Mouse (Mus musculus): ENCODE measurements at regions not wholly inside any gene's neighbourhood (a gene's known extent, or its start where the extent isn't known, plus 50 kb on each side); places are given as distances from the start of the nearest gene placed in this dataset.

DNA sequence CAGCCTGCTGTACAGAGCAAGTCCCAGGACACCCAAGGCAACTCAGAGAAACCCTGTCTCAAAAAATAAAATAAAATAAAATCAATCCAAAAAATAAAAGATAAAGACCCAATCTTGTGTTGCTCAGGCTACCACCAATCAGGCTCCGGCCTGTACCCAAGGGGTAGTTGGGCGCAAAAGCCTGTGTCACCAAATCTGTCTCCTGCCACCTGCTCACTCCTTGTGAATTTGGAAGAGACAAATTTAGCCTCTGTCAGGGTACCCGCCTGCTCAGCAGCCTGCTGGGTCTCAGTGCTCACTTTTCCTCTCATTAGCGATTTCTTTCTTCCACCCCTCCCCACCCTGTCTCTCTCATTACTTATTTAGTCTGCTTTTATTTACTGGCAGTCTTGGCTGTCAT is 54.6 kb downstream of the Sox4 start:
- no peak for DNase-seq (ENCODE audit: low spot score)
- Histone ChIP-seq H3K4me1 (no peaks in the 10 kb centered on the region), H3K27ac (no peak overlapping the region), H3K9me3 (replicated peaks) (no peaks in the 10 kb centered on the region), H3K4me3 (no peak overlapping the region), H3K36me3 (no peaks in the 10 kb centered on the region), H3K27me3 (ENCODE audit: low read depth, poor library complexity, severe bottlenecking) (no peaks in the 10 kb centered on the region)
- 87% methylated on average over 4 of the region's 4 CpGs for WGBS

DNA sequence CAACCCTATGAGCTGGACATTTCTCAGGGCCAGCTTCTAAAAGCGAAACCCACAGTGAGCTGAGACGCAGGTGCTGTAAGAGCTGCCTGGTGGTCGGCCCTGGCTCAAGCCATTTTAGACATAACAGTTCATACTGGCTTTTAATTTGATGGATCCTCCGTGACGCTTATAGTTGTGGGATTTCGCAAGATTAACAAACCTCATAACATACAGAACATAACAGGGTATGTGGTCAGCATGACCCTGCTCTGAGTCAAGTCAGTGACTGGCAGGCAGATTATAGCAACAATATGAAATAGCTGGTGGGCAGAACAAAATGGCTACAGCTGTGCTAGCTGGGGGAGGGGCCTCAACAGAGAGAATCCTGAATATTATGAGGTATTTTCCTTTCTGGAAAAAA is 60.6 kb downstream of the Sox4 start:
- no peaks in the 10 kb centered on the region for H3K36me3 ChIP-seq
- H3K27me3 ChIP-seq (ENCODE audit: low read depth, poor library complexity, severe bottlenecking), result peaks cover 11% of the 10 kb centered on the region
- 92% methylated on average over 6 of the region's 6 CpGs for WGBS
- H3K27ac ChIP-seq, result no peak overlapping the region
- no peak overlapping the region for H3K4me3 ChIP-seq
- no peaks in the 10 kb centered on the region for H3K9me3 ChIP-seq (replicated peaks)
- no peaks in the 10 kb centered on the region for H3K4me1 ChIP-seq
- no peak for DNase-seq (ENCODE audit: low spot score)

DNA sequence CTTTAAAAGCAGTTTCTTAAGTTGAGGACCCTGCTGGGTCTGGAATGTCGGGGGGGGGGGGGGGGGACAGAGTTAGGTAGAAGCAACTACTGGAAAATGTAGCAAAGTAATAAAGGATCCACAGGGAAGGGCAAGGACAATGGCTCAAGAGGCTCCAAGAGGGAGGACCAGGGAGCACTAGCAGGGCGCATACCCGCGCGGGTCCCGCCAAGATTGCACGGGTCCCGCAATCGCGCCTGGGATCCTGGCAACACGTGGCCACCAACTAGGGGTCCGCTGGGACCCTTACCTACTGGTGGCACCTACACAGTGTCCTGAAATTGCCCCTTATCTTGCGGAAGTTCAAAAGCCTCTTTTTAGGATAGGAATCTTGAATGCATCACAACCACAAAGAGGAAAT is 66.4 kb downstream of the Sox4 start:
- H3K4me3 ChIP-seq, result peak overlapping the region; percentile 29
- no peak overlapping the region for H3K27ac ChIP-seq
- 6% methylated on average over 13 of the region's 13 CpGs for WGBS
- peaks cover 55% of the 10 kb centered on the region for H3K27me3 ChIP-seq (ENCODE audit: low read depth, poor library complexity, severe bottlenecking)
- H3K4me1 ChIP-seq, result peaks cover 42% of the 10 kb centered on the region
- no peaks in the 10 kb centered on the region for H3K36me3 ChIP-seq
- peak; percentile 41 for DNase-seq (ENCODE audit: low spot score)
- no peaks in the 10 kb centered on the region for H3K9me3 ChIP-seq (replicated peaks)

DNA sequence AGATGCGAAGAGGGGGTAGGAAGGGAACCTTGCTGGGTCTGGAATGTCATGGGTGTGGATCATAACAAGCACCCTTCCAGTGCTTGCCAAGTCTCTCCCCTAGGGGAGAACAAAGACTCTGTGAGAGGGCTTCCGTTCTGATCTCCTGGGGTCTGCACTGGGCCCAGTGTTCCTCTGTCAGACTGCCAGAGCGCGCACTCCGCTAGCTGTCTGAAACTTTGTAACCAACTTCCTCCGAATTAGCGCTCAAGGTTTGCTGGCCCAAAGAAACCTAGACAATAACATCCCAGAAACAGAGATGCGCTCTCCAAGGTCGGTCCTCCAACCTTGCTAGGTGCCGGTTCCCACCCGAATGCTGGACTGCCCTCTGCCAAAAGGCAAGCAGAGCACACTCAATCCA is 66.8 kb downstream of the Sox4 start:
- Histone ChIP-seq H3K36me3 (no peaks in the 10 kb centered on the region), H3K27me3 (ENCODE audit: low read depth, poor library complexity, severe bottlenecking) (peaks cover 55% of the 10 kb centered on the region), H3K27ac (no peak overlapping the region), H3K9me3 (replicated peaks) (no peaks in the 10 kb centered on the region), H3K4me1 (peaks cover 46% of the 10 kb centered on the region), H3K4me3 (peak overlapping the region; percentile 29)
- WGBS, result 8% methylated on average over 11 of the region's 11 CpGs
- peak; percentile 54 for DNase-seq (ENCODE audit: low spot score)

DNA sequence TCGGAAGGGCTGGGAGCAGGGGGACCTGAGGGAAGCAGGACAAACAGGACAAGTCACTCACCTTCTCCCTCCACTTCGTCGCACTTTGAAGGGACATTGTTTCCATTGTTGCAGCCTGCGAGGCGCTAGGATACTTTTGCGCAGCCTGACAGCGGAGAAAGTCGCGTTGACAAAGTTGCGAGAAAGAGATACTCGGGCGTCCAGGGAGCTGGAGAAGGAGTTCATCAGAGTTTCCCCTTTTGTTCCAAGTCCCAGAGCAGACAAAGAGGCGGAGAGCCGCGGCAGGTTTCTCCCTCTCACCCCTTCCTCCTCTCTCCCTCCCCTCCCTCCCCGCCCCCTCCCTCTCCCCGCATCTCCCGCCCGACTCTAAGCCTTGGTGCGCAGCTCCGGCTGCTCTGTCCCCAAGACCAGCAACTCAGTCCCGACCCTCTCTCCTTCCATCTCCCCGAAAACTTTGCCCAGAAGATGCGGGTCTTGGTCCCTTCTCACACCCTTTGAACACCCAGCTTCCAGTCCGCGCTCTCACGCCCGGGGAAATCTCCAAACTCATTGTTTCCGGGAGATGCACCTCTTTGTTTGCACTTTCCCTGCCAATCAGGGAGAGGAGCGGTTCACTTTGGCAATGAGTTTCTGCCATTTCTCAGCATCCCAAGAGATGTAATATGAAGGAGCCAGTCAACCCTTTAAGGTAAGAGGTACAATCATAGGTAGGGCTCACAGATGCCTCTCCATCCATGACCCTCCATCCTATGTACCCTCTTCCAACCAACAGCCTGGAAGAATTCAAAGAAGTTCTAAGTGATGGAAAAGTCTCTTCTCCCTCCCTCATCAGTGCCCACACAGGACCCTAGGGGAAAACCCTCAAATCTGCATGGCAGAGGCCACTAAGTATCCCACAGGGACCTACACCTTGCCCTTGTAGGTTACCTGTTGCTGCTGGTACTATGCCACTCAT is 68.2 kb downstream of the Sox4 start:
- no peaks in the 10 kb centered on the region for H3K9me3 ChIP-seq (replicated peaks)
- H3K36me3 ChIP-seq, result no peaks in the 10 kb centered on the region
- peak overlapping the region; percentile 62 for H3K4me3 ChIP-seq
- peak overlapping the region; percentile 88 for H3K27ac ChIP-seq
- under 1% methylated on average over 29 of the region's 30 CpGs for WGBS
- peak; percentile 79 for DNase-seq (ENCODE audit: low spot score)
- H3K4me1 ChIP-seq, result peaks cover 47% of the 10 kb centered on the region
- peaks cover 55% of the 10 kb centered on the region for H3K27me3 ChIP-seq (ENCODE audit: low read depth, poor library complexity, severe bottlenecking)

DNA sequence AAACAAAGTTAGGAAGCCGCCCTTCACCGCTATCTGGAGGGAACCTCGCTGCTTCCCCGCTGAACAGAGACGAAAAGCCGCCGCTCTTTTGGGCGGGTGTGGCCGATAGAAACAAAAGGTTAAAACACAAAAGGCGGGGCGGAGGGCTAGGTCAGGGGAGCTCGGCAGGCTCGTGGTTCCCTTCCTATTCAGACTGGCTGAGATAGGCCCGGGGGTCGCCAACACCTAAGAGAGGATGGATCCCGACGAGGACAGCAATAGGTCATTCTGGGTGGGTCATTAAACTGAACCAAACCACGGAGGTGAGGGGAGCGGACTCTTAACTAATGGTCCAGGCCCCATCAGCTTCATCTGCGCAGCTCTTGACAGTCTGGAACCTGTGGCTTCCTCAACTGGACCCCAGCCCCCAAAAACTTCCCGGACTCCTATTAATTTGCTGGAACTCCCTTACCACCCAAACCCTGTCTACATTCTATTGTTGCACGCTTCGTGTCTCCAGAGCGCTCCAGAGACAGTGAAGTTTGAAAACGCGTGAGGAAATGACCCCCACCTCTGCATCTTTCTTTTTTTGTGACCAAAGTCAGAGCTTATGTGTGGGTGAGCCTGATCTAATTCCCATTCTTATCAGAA is 69.2 kb downstream of the Sox4 start:
- Histone ChIP-seq H3K9me3 (replicated peaks) (no peaks in the 10 kb centered on the region), H3K27me3 (ENCODE audit: low read depth, poor library complexity, severe bottlenecking) (peaks cover 55% of the 10 kb centered on the region), H3K4me3 (peak overlapping the region; percentile 62), H3K36me3 (0 out of 2 replicates have a peak, but pooled peaks cover 3% of the 10 kb centered on the region), H3K4me1 (peaks cover 47% of the 10 kb centered on the region), H3K27ac (peak overlapping the region; percentile 88)
- peak; percentile 64 for DNase-seq (ENCODE audit: low spot score)
- under 1% methylated on average over 26 of the region's 26 CpGs for WGBS

DNA sequence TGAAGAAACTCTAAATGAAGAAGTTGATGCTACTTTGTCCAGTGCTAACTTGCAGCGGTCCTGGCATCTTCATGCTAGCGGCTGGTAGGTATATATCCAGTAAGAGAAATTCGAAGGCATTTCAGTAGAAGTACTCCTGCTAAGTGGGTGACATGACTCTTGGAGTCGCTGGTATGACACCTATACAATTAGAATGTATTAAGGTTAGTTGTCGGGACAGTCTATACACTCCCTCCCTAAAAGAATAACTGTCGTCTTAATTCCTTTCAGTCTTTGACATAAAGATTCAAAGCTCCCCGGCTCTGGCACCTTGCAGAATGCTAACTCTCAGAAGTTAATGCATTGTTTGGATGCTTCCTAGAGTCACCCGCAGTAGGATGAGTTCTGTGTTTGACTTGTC is 70.1 kb downstream of the Sox4 start:
- no peak for DNase-seq (ENCODE audit: low spot score)
- 45% methylated on average over 8 of the region's 8 CpGs for WGBS

DNA sequence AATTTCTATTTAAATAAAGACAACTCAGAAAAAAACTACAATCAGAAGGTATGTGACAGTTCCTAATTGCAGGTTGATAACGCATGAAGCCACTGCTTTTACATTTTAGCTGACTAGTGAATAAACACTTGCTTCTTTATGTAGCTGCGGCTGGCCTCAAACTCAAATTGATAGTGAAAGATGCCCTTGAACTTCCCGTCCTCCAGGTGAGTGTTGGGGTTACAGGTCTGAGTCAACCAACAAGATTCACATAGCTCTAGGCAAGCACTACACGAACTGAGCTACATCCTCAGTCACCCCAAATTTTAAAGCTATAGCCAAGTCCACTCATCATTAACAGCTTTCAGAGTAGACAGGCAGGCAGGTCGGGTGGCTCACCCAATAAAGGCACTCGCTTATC is 72.6 kb downstream of the Sox4 start:
- peaks cover 24% of the 10 kb centered on the region for H3K27me3 ChIP-seq (ENCODE audit: low read depth, poor library complexity, severe bottlenecking)
- no peak for DNase-seq (ENCODE audit: low spot score)
- peaks cover 35% of the 10 kb centered on the region for H3K4me1 ChIP-seq
- H3K36me3 ChIP-seq, result peaks cover 5% of the 10 kb centered on the region; the same call in 1 of the 2 replicates
- no peak overlapping the region for H3K27ac ChIP-seq
- no peak overlapping the region for H3K4me3 ChIP-seq
- H3K9me3 ChIP-seq (replicated peaks), result no peaks in the 10 kb centered on the region
- WGBS, result 67% methylated on average over 6 of the region's 6 CpGs

More for the DNA sequence above, 70.1 kb downstream of the Sox4 start:
- Histone ChIP-seq H3K36me3 (peaks cover 3% of the 10 kb centered on the region; the same call in 1 of the 2 replicates), H3K4me1 (peaks cover 47% of the 10 kb centered on the region), H3K4me3 (peak overlapping the region; percentile 62), H3K9me3 (replicated peaks) (no peaks in the 10 kb centered on the region), H3K27me3 (ENCODE audit: low read depth, poor library complexity, severe bottlenecking) (peaks cover 49% of the 10 kb centered on the region), H3K27ac (0 out of 2 replicates have a peak overlapping the region, but pooled peaks have one; percentile 88)

DNA sequence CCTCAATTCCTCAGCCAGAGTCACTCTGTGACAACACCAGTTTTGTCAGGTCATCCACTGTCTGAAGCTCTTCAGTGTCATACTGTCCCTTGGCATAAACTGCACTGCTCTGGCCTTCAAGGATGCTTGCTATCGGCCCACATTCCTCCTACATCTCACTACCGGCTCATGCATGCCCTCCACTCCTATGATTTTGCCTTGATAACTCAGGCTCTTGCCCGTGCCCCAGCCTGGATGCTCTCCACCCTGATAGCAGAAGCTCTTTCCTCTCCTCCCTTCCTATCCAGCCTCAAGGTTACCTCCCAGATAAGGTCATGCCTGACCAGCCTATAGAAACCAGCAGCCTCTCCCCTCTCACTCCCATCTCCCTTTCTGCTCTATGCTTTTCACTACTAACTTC is 74.8 kb downstream of the Sox4 start:
- Histone ChIP-seq H3K4me1 (peaks cover 18% of the 10 kb centered on the region; the same call in 1 of the 2 replicates), H3K36me3 (peaks cover 18% of the 10 kb centered on the region), H3K9me3 (replicated peaks) (no peaks in the 10 kb centered on the region), H3K27ac (no peak overlapping the region), H3K27me3 (ENCODE audit: low read depth, poor library complexity, severe bottlenecking) (peaks cover 8% of the 10 kb centered on the region), H3K4me3 (no peak overlapping the region)
- WGBS, result 83% methylated on average over 3 of the region's 3 CpGs
- no peak for DNase-seq (ENCODE audit: low spot score)

DNA sequence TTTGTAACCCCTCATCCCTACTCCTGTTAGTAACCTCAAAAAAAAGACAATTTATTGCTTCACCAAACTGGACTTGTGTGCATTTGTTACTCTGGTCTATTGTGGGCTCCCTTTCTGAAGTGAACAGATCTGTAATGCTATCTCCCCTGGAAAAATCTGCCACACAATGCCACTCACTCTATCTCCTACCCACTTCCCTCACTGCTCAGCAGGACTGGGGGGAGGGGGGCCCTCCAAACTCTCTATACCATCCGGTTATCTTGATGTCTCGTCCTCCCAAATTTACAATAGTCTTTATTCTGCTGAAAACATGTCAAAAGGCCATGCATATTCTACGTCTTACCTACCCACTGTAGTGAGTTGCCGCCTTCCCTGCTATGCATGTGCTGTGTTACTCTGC is 76.7 kb downstream of the Sox4 start:
- 83% methylated on average over 4 of the region's 4 CpGs for WGBS
- Histone ChIP-seq H3K36me3 (peaks cover 38% of the 10 kb centered on the region), H3K4me3 (no peak overlapping the region), H3K27ac (no peak overlapping the region), H3K4me1 (peaks cover 4% of the 10 kb centered on the region; the same call in 1 of the 2 replicates), H3K27me3 (ENCODE audit: low read depth, poor library complexity, severe bottlenecking) (no peaks in the 10 kb centered on the region), H3K9me3 (replicated peaks) (no peaks in the 10 kb centered on the region)
- no peak for DNase-seq (ENCODE audit: low spot score)

DNA sequence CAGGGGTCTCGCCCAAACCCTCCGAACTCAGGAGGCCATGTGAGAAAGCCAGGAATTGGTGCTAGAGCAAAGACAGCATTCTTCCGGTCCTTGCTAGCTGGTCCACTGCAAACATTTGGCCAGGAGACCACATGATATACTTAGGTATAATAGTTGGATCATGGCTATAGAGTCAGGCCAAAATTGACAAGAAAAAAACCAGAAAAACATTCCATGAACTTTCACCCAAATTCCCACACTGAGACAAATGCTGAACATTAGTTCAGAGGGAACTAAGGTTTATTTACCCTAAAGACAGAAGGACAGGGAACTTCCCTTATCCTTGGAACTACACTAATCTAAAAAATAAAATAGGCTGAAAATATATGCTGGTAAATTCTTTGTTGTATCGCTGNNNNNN is 82.8 kb downstream of the Sox4 start:
- Histone ChIP-seq H3K27me3 (ENCODE audit: low read depth, poor library complexity, severe bottlenecking) (no peaks in the 10 kb centered on the region), H3K4me1 (peaks cover 13% of the 10 kb centered on the region), H3K4me3 (no peak overlapping the region), H3K36me3 (peaks cover 70% of the 10 kb centered on the region), H3K27ac (no peak overlapping the region), H3K9me3 (replicated peaks) (no peaks in the 10 kb centered on the region)
- WGBS, result 95% methylated on average over 4 of the region's 4 CpGs
- no peak for DNase-seq (ENCODE audit: low spot score)

DNA sequence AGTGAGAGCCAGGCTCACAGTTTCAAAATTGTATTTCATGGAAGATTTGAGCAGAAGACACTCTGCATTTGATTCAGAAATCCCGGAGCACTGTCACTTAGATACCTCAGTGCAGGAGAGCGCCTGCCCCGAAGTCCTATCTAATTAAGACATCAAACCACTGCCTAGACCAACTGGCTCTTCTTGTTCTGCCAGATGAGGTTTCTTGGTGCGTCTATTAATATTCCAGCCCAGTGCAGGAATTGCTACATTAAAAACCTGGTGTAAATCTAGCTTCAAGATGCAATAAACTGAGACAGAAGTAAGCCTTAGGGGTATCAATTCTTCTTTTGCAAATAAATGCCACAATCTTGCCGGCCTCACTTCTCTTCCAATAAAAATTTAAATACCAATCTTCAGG is 86.3 kb downstream of the Sox4 start:
- 86% methylated on average over 5 of the region's 5 CpGs for WGBS
- H3K27me3 ChIP-seq (ENCODE audit: low read depth, poor library complexity, severe bottlenecking), result no peaks in the 10 kb centered on the region
- no peaks in the 10 kb centered on the region for H3K9me3 ChIP-seq (replicated peaks)
- H3K36me3 ChIP-seq, result peaks cover 61% of the 10 kb centered on the region
- no peak overlapping the region for H3K4me3 ChIP-seq
- H3K4me1 ChIP-seq, result peaks cover 13% of the 10 kb centered on the region
- no peak for DNase-seq (ENCODE audit: low spot score)
- no peak overlapping the region for H3K27ac ChIP-seq

DNA sequence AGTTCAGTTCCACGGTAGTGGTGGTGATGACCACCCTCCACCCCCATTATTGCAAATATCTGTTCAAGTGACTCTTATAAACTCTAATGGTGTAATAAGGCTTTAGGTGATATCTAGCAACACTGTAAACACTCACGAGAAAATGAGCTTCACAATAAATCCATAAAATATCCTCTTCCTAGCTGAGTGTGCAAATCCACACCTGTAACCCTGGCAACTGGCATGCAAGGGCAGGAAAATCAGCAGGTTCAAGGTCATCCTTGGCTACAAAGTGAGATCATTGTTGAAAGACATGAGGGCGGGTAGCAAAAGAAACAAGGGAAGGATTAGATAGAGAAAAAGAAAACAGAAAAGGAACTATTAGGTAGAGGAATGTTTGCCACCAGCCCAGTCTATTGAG is 86.8 kb downstream of the Sox4 start:
- no peak for DNase-seq (ENCODE audit: low spot score)
- no peaks in the 10 kb centered on the region for H3K9me3 ChIP-seq (replicated peaks)
- no peak overlapping the region for H3K27ac ChIP-seq
- WGBS, result 92% methylated on average over 3 of the region's 3 CpGs
- peaks cover 13% of the 10 kb centered on the region for H3K4me1 ChIP-seq
- H3K36me3 ChIP-seq, result peaks cover 56% of the 10 kb centered on the region
- no peaks in the 10 kb centered on the region for H3K27me3 ChIP-seq (ENCODE audit: low read depth, poor library complexity, severe bottlenecking)
- H3K4me3 ChIP-seq, result no peak overlapping the region

Data from limb, embryonic 10.5 days (tissue).